Mouse (Mus musculus): ENCODE results near the gene Slc25a24. TPM values are rescaled to one million over a fixed set of nuclear protein-coding genes. Genes with fewer than 3 reads are reported as not detected.

Gene Slc25a24
- total and polyA plus RNA-seq, 3 experiments, result 1.9 to 7.4 (median 5.7) TPM

- Histone ChIP-seq H3K27ac (no peak overlapping the region), H3K79me2 (replicated peaks; ENCODE audit: control insufficient read depth, insufficient read depth, low read length) (no peaks in the 10 kb centered on the region), H3K36me3 (ENCODE audit: control insufficient read depth, insufficient read depth, low read length) (peaks cover 4% of the 10 kb centered on the region), H3K9ac (ENCODE audit: low read depth, low read length) (no peak overlapping the region), H3K4me1 (ENCODE audit: control insufficient read depth, insufficient read depth, low read length) (peaks cover 3% of the 10 kb centered on the region), H3K4me3 (no peak overlapping the region), H3K27me3 (ENCODE audit: control insufficient read depth, insufficient read depth, low read length) (no peaks in the 10 kb centered on the region)
- 83% methylated on average over 5 of the region's 5 CpGs for WGBS
- no peak for DNase-seq
- TF ChIP-seq EP300 (IDR thresholded peaks at IDR 0.05; ENCODE audit: insufficient read depth, low read depth, low read length) (no peak), CTCF (IDR thresholded peaks at IDR 0.05) (no peak), POLR2A (IDR thresholded peaks at IDR 0.05; ENCODE audit: insufficient read depth, low read depth, low read length) (no peak)
- intact Hi-C loops (cut with DNase I), result no loop called here
These were observed 3.4 kb upstream of the Slc25a24 start for GRCm38 (mm10) chr3:109119562-109119961.

- H3K27me3 ChIP-seq (ENCODE audit: control insufficient read depth, insufficient read depth, low read length), result no peaks in the 10 kb centered on the region
- intact Hi-C loops (cut with DNase I), result loop anchor here (10.0 kb wide), 1 partner anchor 95 kb away; the partner anchor contains the start of gene Fam102b
- no peaks in the 10 kb centered on the region for H3K79me2 ChIP-seq (replicated peaks; ENCODE audit: control insufficient read depth, insufficient read depth, low read length)
- TF ChIP-seq CTCF (IDR thresholded peaks at IDR 0.05) (no peak), POLR2A (IDR thresholded peaks at IDR 0.05; ENCODE audit: insufficient read depth, low read depth, low read length) (no peak), EP300 (IDR thresholded peaks at IDR 0.05; ENCODE audit: insufficient read depth, low read depth, low read length) (no peak)
- H3K27ac ChIP-seq, result no peak overlapping the region
- peaks cover 3% of the 10 kb centered on the region for H3K4me1 ChIP-seq (ENCODE audit: control insufficient read depth, insufficient read depth, low read length)
- peaks cover 4% of the 10 kb centered on the region for H3K36me3 ChIP-seq (ENCODE audit: control insufficient read depth, insufficient read depth, low read length)
- no peak overlapping the region for H3K4me3 ChIP-seq
- DNase-seq, result no peak
- WGBS, result 88% methylated on average over 5 of the region's 5 CpGs
- no peak overlapping the region for H3K9ac ChIP-seq (ENCODE audit: low read depth, low read length)
These were observed 3.0 kb upstream of the Slc25a24 start for GRCm38 (mm10) chr3:109119973-109120372.

- WGBS, result 1% methylated on average over 8 of the region's 8 CpGs
- DNase-seq, result peak; percentile 59 to 70
- TF ChIP-seq EP300 (IDR thresholded peaks at IDR 0.05; ENCODE audit: insufficient read depth, low read depth, low read length) (no peak), CTCF (IDR thresholded peaks at IDR 0.05) (no peak), POLR2A (IDR thresholded peaks at IDR 0.05; ENCODE audit: insufficient read depth, low read depth, low read length) (no peak)
- Histone ChIP-seq H3K9ac (ENCODE audit: low read depth, low read length) (peak overlapping the region; percentile 100), H3K79me2 (replicated peaks; ENCODE audit: control insufficient read depth, insufficient read depth, low read length) (no peaks in the 10 kb centered on the region), H3K27ac (peak overlapping the region; percentile 92), H3K4me3 (peak overlapping the region; percentile 88), H3K27me3 (ENCODE audit: control insufficient read depth, insufficient read depth, low read length) (no peaks in the 10 kb centered on the region), H3K4me1 (ENCODE audit: control insufficient read depth, insufficient read depth, low read length) (peaks cover 5% of the 10 kb centered on the region), H3K36me3 (ENCODE audit: control insufficient read depth, insufficient read depth, low read length) (peaks cover 4% of the 10 kb centered on the region)
- intact Hi-C loops (cut with DNase I), result loop anchor here (10.0 kb wide), 1 partner anchor 99 kb away; the partner anchor contains the start of gene Fam102b
These were observed 607 bp downstream of the Slc25a24 start for GRCm38 (mm10) chr3:109123531-109123981.

GRCm38 (mm10) chr3:109124091-109124490 is 1.1 kb downstream of the Slc25a24 start:
- TF ChIP-seq CTCF (IDR thresholded peaks at IDR 0.05) (peak; percentile 22; the same call in 1 of the 2 replicates), POLR2A (IDR thresholded peaks at IDR 0.05; ENCODE audit: insufficient read depth, low read depth, low read length) (no peak)
- Histone ChIP-seq H3K9ac (ENCODE audit: low read depth, low read length) (no peak overlapping the region), H3K27me3 (ENCODE audit: control insufficient read depth, insufficient read depth, low read length) (no peaks in the 10 kb centered on the region), H3K4me3 (peak overlapping the region; percentile 88), H3K27ac (peak overlapping the region; percentile 92), H3K36me3 (ENCODE audit: control insufficient read depth, insufficient read depth, low read length) (peaks cover 4% of the 10 kb centered on the region), H3K79me2 (replicated peaks; ENCODE audit: control insufficient read depth, insufficient read depth, low read length) (no peaks in the 10 kb centered on the region), H3K4me1 (ENCODE audit: control insufficient read depth, insufficient read depth, low read length) (peaks cover 5% of the 10 kb centered on the region)
- intact Hi-C loops (cut with DNase I), result loop anchor here (10.0 kb wide), 1 partner anchor 99 kb away; the partner anchor contains the start of gene Fam102b
- DNase-seq, result no peak
- WGBS, result 18% methylated on average over 4 of the region's 4 CpGs

GRCm38 (mm10) chr3:109125531-109125930 is 2.6 kb downstream of the Slc25a24 start:
- TF ChIP-seq POLR2A (IDR thresholded peaks at IDR 0.05; ENCODE audit: insufficient read depth, low read depth, low read length) (no peak), CTCF (IDR thresholded peaks at IDR 0.05) (no peak), EP300 (IDR thresholded peaks at IDR 0.05; ENCODE audit: insufficient read depth, low read depth, low read length) (no peak)
- no peaks in the 10 kb centered on the region for H3K79me2 ChIP-seq (replicated peaks; ENCODE audit: control insufficient read depth, insufficient read depth, low read length)
- H3K4me1 ChIP-seq (ENCODE audit: control insufficient read depth, insufficient read depth, low read length), result peaks cover 5% of the 10 kb centered on the region
- 46% methylated on average over 6 of the region's 6 CpGs for WGBS
- DNase-seq, result no peak
- peaks cover 4% of the 10 kb centered on the region for H3K36me3 ChIP-seq (ENCODE audit: control insufficient read depth, insufficient read depth, low read length)
- H3K4me3 ChIP-seq, result no peak overlapping the region
- no peak overlapping the region for H3K9ac ChIP-seq (ENCODE audit: low read depth, low read length)
- H3K27ac ChIP-seq, result no peak overlapping the region
- no peaks in the 10 kb centered on the region for H3K27me3 ChIP-seq (ENCODE audit: control insufficient read depth, insufficient read depth, low read length)
- intact Hi-C loops (cut with DNase I), result loop anchor here (10.0 kb wide), 1 partner anchor 101 kb away; the partner anchor contains the start of gene Fam102b

- Histone ChIP-seq H3K4me1 (ENCODE audit: control insufficient read depth, insufficient read depth, low read length) (peaks cover 2% of the 10 kb centered on the region), H3K9ac (ENCODE audit: low read depth, low read length) (no peak overlapping the region), H3K36me3 (ENCODE audit: control insufficient read depth, insufficient read depth, low read length) (no peaks in the 10 kb centered on the region), H3K79me2 (replicated peaks; ENCODE audit: control insufficient read depth, insufficient read depth, low read length) (no peaks in the 10 kb centered on the region), H3K4me3 (no peak overlapping the region), H3K27me3 (ENCODE audit: control insufficient read depth, insufficient read depth, low read length) (no peaks in the 10 kb centered on the region), H3K27ac (no peak overlapping the region)
- TF ChIP-seq CTCF (IDR thresholded peaks at IDR 0.05), result no peak
- TF ChIP-seq EP300 (IDR thresholded peaks at IDR 0.05; ENCODE audit: insufficient read depth, low read depth, low read length), result no peak
- TF ChIP-seq POLR2A (IDR thresholded peaks at IDR 0.05; ENCODE audit: insufficient read depth, low read depth, low read length), result no peak
- intact Hi-C loops (cut with DNase I), result loop anchor here (10.0 kb wide), 1 partner anchor 105 kb away; the partner anchor contains the start of gene Fam102b
- 40% methylated on average over 5 of the region's 5 CpGs for WGBS
- DNase-seq, result no peak
These were observed 6.8 kb downstream of the Slc25a24 start for GRCm38 (mm10) chr3:109129768-109130167.

Data from heart, adult 2 months (tissue).